Mouse (Mus musculus): ENCODE results near the gene Psg20. TPM values are rescaled to one million over a fixed set of nuclear protein-coding genes. Genes with fewer than 3 reads are reported as not detected.
"Not testable (repeated sequence)": the region's sequence is repeated elsewhere in the genome, so short reads cannot be mapped to it uniquely, and the experiment has no call there.

Psg20 gene
- polyA plus RNA-seq (2016; fragmentation: Nextera tagmentation; extraction: Ambion mirVana): not detected in 2 replicates

- no peaks in the 10 kb centered on the region for H3K4me1 ChIP-seq
- no peak for DNase-seq (ENCODE audit: extremely low spot score, low spot score)
- no peaks in the 10 kb centered on the region for H3K36me3 ChIP-seq (replicated peaks)
- no peaks in the 10 kb centered on the region for H3K9me3 ChIP-seq
- H3K27ac ChIP-seq: no peak within 1 kb of the TSS
- H3K4me3 ChIP-seq: no peak within 1 kb of the TSS
- no peaks in the 10 kb centered on the region for H3K27me3 ChIP-seq (ENCODE audit: poor library complexity, severe bottlenecking)
- 92% methylated on average over 2 of the region's 2 CpGs for WGBS
Observed at GRCm38 (mm10) chr7:18686085-18686484, at the start of gene Psg20. TSS of gene Psg20 (minus strand) at chr7:18686185.

GRCm38 (mm10) chr7:18734451-18734850 is 48.5 kb upstream of the Psg20 start:
- no peaks in the 10 kb centered on the region for H3K4me1 ChIP-seq
- WGBS: 92% methylated on average over 1 of the region's 1 CpGs
- H3K27ac ChIP-seq: no peak overlapping the region
- H3K36me3 ChIP-seq (replicated peaks): no peaks in the 10 kb centered on the region
- no peaks in the 10 kb centered on the region for H3K27me3 ChIP-seq (ENCODE audit: poor library complexity, severe bottlenecking)
- no peak for DNase-seq (ENCODE audit: extremely low spot score, low spot score)
- H3K4me3 ChIP-seq: no peak overlapping the region
- H3K9me3 ChIP-seq: no peaks in the 10 kb centered on the region

GRCm38 (mm10) chr7:18733111-18733510 is 47.1 kb upstream of the Psg20 start:
- Histone ChIP-seq H3K9me3 (no peaks in the 10 kb centered on the region), H3K4me1 (no peaks in the 10 kb centered on the region), H3K4me3 (no peak overlapping the region), H3K27ac (no peak overlapping the region), H3K36me3 (replicated peaks) (no peaks in the 10 kb centered on the region), H3K27me3 (ENCODE audit: poor library complexity, severe bottlenecking) (no peaks in the 10 kb centered on the region)
- DNase-seq (ENCODE audit: extremely low spot score, low spot score): no peak

- Histone ChIP-seq H3K27me3 (ENCODE audit: poor library complexity, severe bottlenecking) (no peaks in the 10 kb centered on the region), H3K4me3 (no peak overlapping the region), H3K36me3 (replicated peaks) (no peaks in the 10 kb centered on the region), H3K4me1 (no peaks in the 10 kb centered on the region), H3K9me3 (no peaks in the 10 kb centered on the region), H3K27ac (no peak overlapping the region)
- no peak for DNase-seq (ENCODE audit: extremely low spot score, low spot score)
- 80% methylated on average over 1 of the region's 1 CpGs for WGBS
Observed at GRCm38 (mm10) chr7:18728391-18728790, 42.4 kb upstream of the Psg20 start.

GRCm38 (mm10) chr7:18725931-18726330 is 39.9 kb upstream of the Psg20 start:
- not testable (repeated sequence) for H3K27ac ChIP-seq; DNase-seq (ENCODE audit: extremely low spot score, low spot score); H3K36me3 ChIP-seq (replicated peaks); H3K27me3 ChIP-seq (ENCODE audit: poor library complexity, severe bottlenecking); H3K9me3 ChIP-seq; H3K4me3 ChIP-seq; H3K4me1 ChIP-seq

- H3K4me3 ChIP-seq: no peak overlapping the region
- H3K27me3 ChIP-seq (ENCODE audit: poor library complexity, severe bottlenecking): no peaks in the 10 kb centered on the region
- no peaks in the 10 kb centered on the region for H3K4me1 ChIP-seq
- no peak for DNase-seq (ENCODE audit: extremely low spot score, low spot score)
- no peaks in the 10 kb centered on the region for H3K9me3 ChIP-seq
- WGBS: 84% methylated on average over 6 of the region's 6 CpGs
- no peak overlapping the region for H3K27ac ChIP-seq
- H3K36me3 ChIP-seq (replicated peaks): no peaks in the 10 kb centered on the region
Observed at GRCm38 (mm10) chr7:18724001-18724400, 38.0 kb upstream of the Psg20 start.

- Histone ChIP-seq H3K9me3 (no peaks in the 10 kb centered on the region), H3K4me1 (no peaks in the 10 kb centered on the region), H3K27ac (no peak within 1 kb of the TSS), H3K4me3 (no peak within 1 kb of the TSS), H3K27me3 (ENCODE audit: poor library complexity, severe bottlenecking) (no peaks in the 10 kb centered on the region), H3K36me3 (replicated peaks) (no peaks in the 10 kb centered on the region)
- 42% methylated on average over 2 of the region's 2 CpGs for WGBS
- no peak for DNase-seq (ENCODE audit: extremely low spot score, low spot score)
Observed at GRCm38 (mm10) chr7:18717790-18718189, 31.8 kb upstream of the Psg20 start, which contains the start of gene Psg22. TSS of gene Psg22 (plus strand) at chr7:18718090.

- Histone ChIP-seq H3K27ac (no peak overlapping the region), H3K27me3 (ENCODE audit: poor library complexity, severe bottlenecking) (no peaks in the 10 kb centered on the region), H3K9me3 (no peaks in the 10 kb centered on the region), H3K4me3 (no peak overlapping the region), H3K36me3 (replicated peaks) (no peaks in the 10 kb centered on the region), H3K4me1 (no peaks in the 10 kb centered on the region)
- no peak for DNase-seq (ENCODE audit: extremely low spot score, low spot score)
- 75% methylated on average over 4 of the region's 4 CpGs for WGBS
Observed at GRCm38 (mm10) chr7:18715546-18715945, 29.6 kb upstream of the Psg20 start.

GRCm38 (mm10) chr7:18710846-18711245 is 24.9 kb upstream of the Psg20 start:
- no peaks in the 10 kb centered on the region for H3K4me1 ChIP-seq
- 0 out of 2 replicates have a peak, but pooled peaks cover 4% of the 10 kb centered on the region for H3K9me3 ChIP-seq
- H3K27ac ChIP-seq: no peak overlapping the region
- H3K27me3 ChIP-seq (ENCODE audit: poor library complexity, severe bottlenecking): no peaks in the 10 kb centered on the region
- no peak overlapping the region for H3K4me3 ChIP-seq
- no peak for DNase-seq (ENCODE audit: extremely low spot score, low spot score)
- no peaks in the 10 kb centered on the region for H3K36me3 ChIP-seq (replicated peaks)
- WGBS: 81% methylated on average over 1 of the region's 1 CpGs

GRCm38 (mm10) chr7:18710331-18710730 is 24.3 kb upstream of the Psg20 start:
- not testable (repeated sequence) for H3K27ac ChIP-seq; H3K27me3 ChIP-seq (ENCODE audit: poor library complexity, severe bottlenecking); H3K36me3 ChIP-seq (replicated peaks); H3K4me3 ChIP-seq; H3K9me3 ChIP-seq; H3K4me1 ChIP-seq; DNase-seq (ENCODE audit: extremely low spot score, low spot score)
- 77% methylated on average over 4 of the region's 4 CpGs for WGBS

- no peaks in the 10 kb centered on the region for H3K27me3 ChIP-seq (ENCODE audit: poor library complexity, severe bottlenecking)
- H3K36me3 ChIP-seq (replicated peaks): no peaks in the 10 kb centered on the region
- H3K4me3 ChIP-seq: no peak overlapping the region
- no peaks in the 10 kb centered on the region for H3K9me3 ChIP-seq
- H3K27ac ChIP-seq: no peak overlapping the region
- DNase-seq (ENCODE audit: extremely low spot score, low spot score): no peak
- H3K4me1 ChIP-seq: no peaks in the 10 kb centered on the region
Observed at GRCm38 (mm10) chr7:18685586-18685985, 399 bp downstream of the Psg20 start.

GRCm38 (mm10) chr7:18679772-18680171 is 6.2 kb downstream of the Psg20 start:
- peak; percentile 16 for DNase-seq (ENCODE audit: extremely low spot score, low spot score)
- Histone ChIP-seq H3K36me3 (replicated peaks) (no peaks in the 10 kb centered on the region), H3K27ac (no peak overlapping the region), H3K4me3 (no peak overlapping the region), H3K4me1 (no peaks in the 10 kb centered on the region; the same call in 1 of the 2 replicates), H3K9me3 (peaks cover 4% of the 10 kb centered on the region; the same call in 1 of the 2 replicates), H3K27me3 (ENCODE audit: poor library complexity, severe bottlenecking) (no peaks in the 10 kb centered on the region)
- 51% methylated on average over 2 of the region's 2 CpGs for WGBS

GRCm38 (mm10) chr7:18656625-18657024 is 29.4 kb downstream of the Psg20 start, which contains the start of gene Psg21:
TSS of gene Psg21 (minus strand) at chr7:18656725.
- DNase-seq (ENCODE audit: extremely low spot score, low spot score); H3K4me3 ChIP-seq; H3K27ac ChIP-seq; H3K36me3 ChIP-seq (replicated peaks); H3K27me3 ChIP-seq (ENCODE audit: poor library complexity, severe bottlenecking); H3K4me1 ChIP-seq: not testable (repeated sequence)
- 66% methylated on average over 2 of the region's 2 CpGs for WGBS
- H3K9me3 ChIP-seq: peaks cover 15% of the 10 kb centered on the region; the same call in 1 of the 2 replicates

GRCm38 (mm10) chr7:18626921-18627320 is 59.1 kb downstream of the Psg20 start:
- H3K4me3 ChIP-seq: not testable (repeated sequence)
- 83% methylated on average over 8 of the region's 8 CpGs for WGBS

More at GRCm38 (mm10) chr7:18626921-18627320, 59.1 kb downstream of the Psg20 start:
- H3K36me3 ChIP-seq (replicated peaks); H3K9me3 ChIP-seq; H3K27ac ChIP-seq; DNase-seq (ENCODE audit: extremely low spot score, low spot score); H3K4me1 ChIP-seq; H3K27me3 ChIP-seq (ENCODE audit: poor library complexity, severe bottlenecking): not testable (repeated sequence)

Data from forebrain, embryonic 10.5 days (tissue).